Mouse (Mus musculus): ENCODE results near the gene Itpr1.

Itpr1 gene

DNA sequence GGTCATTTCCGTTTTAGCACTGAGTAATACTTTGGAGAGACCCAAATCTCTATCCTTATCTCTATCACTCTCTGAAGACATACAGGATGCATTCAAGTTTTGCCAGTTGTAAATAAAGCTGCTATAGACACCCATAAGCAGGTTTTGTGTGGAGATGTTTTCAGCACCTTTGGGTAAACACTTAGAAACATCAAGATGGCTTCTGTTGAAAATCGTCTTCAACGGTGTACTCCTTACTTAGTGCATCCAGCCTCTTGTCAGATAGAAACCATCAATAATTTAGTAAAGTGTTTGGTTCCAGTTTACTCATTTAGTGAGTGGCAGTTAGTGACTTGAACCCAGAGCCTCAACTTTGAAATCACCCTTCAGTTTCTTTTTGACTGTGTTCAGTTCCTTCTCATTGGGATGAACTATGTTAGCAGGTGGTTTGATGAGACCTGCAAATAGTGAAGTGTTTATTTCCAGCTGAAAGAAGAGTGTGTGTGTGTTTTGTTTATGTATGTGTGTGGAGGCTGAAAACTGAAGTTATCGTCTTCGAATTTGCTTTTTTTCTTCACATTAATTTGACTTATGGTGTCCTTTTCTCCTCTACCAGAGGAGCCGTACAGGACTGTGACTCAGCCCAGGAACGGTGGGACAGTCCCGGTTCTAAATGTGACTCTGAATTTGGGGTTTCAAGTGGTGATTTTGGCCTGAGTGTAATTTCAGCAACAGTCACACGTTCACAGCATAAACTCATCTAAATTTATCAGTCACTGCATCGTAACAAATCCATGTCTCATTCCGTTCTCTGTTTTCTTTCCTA lies 66.1 kb downstream of the Itpr1 start:
- DNase-seq (ENCODE audit: low spot score): no peak

DNA sequence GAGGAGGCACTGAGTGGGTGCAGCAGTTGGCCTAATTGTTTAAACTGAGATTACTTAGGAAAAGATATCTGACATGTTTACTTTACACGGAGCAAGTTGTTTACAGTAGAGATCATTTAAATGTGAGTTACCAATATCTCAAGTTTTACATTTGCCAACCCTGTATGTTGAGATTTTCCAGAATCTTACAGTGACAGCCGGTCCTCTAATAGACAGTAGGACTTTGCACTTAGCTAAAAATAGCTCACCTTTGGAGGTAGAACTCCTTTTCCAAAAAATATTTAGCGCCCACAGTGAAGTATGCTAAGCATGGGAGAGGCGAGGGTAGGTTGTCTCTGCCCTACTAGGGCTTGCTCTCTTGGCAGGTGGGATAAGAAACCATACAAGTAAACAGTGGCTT lies 69.2 kb downstream of the Itpr1 start:
- DNase-seq (ENCODE audit: low spot score): no peak

GRCm38 (mm10) chr6:108282621-108283020 lies 69.7 kb downstream of the Itpr1 start:
- DNase-seq (ENCODE audit: low spot score): no peak

DNA sequence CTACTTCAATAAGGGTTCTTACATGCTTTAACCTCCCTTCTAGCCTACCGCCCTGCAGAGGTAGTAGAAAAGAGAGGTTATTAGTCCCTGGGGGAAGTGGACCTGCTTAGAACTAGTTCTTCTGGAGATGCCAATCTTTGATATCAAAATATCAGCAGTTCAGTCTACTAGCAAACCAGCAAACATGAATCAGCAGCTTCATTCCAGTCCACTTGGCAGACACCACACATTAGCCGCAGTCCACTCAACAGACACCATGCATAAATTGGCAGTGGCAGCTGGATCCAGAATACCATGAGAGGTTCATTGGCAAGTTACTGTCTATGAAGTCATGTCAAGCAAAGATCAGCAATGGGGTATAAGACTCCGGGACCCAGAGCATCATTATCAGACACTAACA lies 71.8 kb downstream of the Itpr1 start:
- DNase-seq (ENCODE audit: low spot score): no peak

GRCm38 (mm10) chr6:108288979-108289378 lies 76.1 kb downstream of the Itpr1 start:
- no peak for DNase-seq (ENCODE audit: low spot score)

GRCm38 (mm10) chr6:108290978-108291377 lies 78.1 kb downstream of the Itpr1 start:
- DNase-seq (ENCODE audit: low spot score): no peak

DNA sequence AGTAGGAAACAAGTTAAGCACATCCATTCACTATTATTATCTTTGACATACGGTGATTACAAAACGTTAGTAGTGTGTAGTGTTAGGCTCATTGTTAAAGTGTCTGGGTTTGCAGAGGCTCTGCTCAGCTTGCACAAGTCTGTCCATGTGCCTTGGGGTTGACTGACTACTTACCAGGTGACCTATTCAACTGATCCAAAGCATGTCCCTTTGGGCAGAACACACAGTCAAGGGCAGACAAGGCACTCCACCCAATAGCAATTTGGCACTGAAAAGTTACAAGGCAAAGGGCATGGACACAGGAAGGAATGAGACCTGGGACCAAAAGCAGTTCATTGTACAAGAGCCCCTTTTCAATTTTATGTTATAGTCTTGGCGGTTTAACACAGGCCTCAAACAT lies 78.7 kb downstream of the Itpr1 start:
- DNase-seq (ENCODE audit: low spot score): no peak

DNA sequence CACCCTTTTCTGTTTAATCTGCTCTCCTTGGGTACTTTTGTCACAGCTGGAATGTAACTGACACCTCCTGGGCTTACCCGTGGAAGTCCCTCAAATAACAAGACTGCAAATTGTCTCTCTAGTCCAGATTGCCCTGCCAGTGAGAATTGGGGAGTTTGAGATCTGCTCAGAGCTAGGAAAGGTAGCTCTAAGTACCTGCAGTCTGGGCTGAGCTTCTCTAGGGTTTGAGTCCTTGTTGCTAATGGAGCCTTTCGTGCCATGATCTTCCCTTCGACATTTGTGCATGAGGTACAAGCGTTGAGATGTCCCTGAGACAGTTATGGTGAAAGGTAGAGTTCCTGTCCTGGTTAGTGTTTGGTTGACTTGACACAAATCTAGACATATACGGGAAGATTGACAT lies 89.0 kb downstream of the Itpr1 start:
- DNase-seq (ENCODE audit: low spot score): no peak

GRCm38 (mm10) chr6:108303619-108304567 lies 91.0 kb downstream of the Itpr1 start:
- DNase-seq (ENCODE audit: low spot score): no peak

DNA sequence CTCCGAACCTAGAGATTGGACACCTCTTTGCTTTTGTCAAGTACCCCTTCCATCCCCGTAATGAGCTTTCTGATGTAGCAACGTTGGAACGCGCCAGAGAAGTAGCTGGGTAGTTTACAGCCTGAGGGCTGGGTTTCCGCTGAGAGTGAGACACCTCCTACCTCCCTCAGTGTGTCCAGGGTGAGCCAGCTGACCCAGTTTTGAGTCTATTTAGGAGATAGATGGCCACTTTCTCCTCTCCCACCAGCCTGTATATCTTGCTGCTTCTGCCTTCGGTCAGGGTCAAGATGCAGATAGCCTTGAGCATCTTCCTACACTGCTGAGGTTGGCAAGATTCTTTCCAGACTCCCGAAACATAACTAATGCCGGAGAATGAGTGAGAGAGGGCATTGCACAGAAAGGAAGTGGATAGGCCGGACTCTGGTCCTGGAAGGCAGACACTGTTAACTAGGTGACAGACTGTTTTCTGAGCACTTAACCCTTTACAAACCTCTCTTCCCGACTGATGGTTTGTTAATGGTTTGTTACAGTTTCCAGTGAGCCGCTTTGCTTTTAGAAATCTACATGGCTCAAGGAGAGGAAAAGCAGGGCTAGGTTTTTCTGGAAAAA lies 92.4 kb downstream of the Itpr1 start:
- DNase-seq (ENCODE audit: low spot score): no peak

DNA sequence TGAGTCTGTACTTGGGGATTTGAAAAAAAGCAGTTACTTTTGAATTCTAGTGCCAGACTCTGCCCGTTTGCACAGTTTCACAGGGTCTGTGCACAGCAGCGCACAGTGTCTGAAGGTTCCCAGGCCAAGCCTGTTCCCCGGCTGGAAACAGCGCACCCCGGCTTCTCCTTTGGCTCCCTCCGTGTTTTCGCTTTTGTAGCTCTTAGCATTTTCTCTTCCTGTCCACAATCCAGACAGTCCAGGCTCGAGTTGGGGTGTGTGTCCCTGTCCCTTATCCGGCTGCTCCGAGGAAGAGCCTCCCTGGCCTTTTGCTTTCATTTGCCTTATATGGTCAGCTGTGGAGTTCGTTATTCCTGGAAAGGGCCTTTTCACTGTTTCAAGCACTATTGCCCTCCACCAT lies 93.3 kb downstream of the Itpr1 start:
- DNase-seq (ENCODE audit: low spot score): no peak

DNA sequence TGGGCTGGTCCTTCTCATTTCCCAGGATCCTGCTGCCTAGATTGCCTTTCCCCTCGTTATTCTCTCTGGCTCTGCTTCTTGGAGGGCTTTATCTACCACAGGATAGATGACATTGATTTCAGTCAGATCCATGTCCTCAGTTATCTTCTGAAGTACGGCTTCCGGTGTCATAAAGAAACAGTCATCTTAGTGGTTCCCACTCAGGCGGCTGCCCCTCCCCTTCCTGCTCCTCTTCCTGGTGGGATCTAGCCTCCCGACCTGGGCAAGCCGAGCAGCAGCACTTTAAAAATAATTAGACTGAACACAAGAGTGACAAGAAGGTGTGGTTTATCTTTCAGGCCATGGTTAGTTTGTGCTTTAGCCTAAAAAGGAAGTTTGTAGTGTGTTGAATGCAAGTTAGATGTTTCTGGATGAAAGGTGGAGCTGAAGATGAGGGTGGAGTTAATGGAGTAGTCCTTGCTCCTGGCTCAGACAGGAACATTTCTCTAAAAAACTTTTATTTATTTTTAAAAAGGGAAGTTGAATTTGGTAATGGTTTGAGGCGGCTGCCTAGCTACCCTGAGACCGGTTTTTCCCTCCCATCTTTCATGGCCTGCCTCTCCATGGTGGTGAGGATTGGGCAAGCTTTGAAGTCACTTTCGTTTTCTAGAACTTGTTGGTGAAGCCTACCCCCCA lies 94.2 kb downstream of the Itpr1 start:
- no peak for DNase-seq (ENCODE audit: low spot score)

DNA sequence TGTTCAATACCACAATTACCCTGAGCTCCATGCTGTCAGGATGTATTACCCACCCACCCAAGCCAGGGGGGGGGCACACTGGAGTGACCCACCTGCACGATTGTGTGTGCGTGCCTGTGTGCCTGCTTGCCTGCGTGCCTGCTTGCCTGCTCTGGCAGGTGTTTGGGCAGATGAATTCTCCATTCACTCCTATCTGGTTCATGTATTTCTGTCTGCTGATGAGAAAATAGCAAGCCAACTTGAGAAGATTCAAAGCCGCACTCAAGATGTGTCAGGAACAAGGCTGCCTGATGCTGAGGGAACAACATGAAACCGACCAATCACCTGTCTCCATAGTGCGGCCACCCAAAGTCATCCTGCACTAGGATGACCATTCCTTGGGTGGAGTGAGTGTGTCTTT lies 94.9 kb downstream of the Itpr1 start:
- DNase-seq (ENCODE audit: low spot score): no peak

DNA sequence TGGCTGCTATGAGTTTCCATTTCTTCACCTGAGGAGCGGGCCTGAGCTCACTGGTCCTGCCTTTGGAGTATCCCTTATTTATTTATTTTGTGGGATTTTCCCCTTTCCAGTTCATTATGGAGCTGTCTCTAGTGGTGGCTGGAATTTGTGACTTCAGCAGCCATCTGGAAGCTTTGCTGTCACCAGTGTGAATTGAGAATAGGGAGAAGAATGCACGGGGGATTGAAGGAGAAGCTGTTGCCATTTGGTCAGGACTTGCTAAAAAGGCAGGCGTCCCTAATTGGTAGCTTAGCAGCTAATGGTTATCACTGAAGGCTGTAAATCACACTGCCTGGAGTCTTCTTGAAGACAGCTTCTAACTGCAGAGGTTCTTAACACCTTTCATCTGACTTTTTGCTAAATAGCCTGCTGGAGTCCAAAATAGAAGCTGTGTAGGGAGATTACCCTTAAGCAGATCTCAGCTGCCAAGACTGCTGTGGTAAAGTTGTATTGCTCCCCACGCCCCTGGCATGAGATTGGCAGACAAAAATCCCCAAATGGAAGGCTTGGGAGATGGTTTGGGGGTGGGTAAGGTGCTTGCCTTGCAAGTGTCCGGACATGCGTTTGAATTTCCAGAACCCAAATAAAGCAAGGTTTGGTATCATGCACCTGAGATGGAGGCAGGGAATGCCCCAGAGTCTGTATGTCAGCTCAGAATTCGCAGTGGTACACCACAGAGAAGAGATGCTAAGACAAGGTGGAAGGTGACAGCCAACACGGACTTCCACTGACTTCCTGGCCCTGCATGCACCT lies 96.7 kb downstream of the Itpr1 start:
- no peak for DNase-seq (ENCODE audit: low spot score)

DNA sequence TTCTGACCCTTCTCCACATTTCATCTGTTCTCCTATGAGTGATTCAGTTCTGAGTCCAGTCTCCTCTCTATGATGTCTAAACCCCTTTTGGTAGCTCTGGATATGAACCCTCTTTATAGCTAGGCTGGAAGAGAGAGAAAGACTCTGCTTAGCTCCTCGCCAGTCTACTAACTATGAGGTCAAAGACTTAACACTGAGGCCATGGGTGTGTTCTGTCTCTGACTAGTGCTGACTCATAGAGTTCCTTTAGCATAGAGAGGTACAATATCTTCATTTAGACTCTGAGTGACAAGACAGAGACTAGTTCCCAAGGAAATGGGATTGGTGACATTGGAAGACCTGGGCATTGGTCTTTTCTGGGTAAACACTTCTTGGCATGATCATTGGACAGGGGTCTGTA lies 100.2 kb downstream of the Itpr1 start:
- no peak for DNase-seq (ENCODE audit: low spot score)

DNA sequence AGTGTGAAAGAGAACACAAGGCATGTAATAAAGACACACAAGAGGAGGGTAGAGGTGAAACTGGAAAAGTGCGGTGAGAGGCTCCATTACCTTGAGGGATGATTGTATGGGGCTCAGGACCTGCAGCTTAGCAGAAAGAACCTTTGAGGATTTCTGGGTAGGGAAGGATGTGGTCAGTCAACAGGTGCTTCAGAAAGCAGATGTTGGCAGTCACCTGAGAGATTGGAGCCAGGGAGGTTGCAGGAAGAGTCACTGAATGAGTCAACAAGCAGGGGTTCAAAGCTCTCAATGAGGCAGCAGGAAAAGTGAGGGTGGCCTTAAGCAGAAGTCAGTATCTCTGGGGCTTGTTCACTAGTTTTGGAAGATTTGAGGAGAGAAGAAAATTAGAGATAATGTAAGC lies 101.1 kb downstream of the Itpr1 start:
- DNase-seq (ENCODE audit: low spot score): no peak

DNA sequence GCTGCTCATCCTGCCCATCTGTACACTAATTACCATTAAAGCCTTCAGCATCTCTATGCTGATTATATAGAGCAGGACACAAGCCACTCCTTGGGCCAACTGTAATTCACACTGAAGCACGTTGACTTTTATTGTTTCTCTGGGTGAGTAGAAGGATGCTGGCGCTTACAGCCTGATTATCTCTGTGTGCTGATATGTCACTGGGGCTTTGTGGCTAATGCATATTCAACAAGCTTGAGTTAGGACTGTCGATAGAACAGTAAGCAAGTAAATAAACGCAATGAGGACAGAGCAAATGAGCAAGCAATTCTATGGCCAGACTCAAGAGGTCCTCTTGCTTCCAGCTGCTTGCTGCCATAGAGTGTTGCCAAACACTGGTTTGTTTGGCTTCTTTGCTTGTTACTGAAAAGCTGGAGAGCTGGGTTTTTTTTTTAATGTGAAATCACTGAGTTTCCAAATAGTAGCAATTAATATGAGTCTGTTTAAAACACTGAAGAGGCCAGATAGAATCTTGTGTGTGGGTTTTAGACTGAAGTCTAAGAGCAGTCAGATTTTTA lies 103.5 kb downstream of the Itpr1 start:
- DNase-seq (ENCODE audit: low spot score): no peak

- DNase-seq (ENCODE audit: low spot score): no peak
Observed at GRCm38 (mm10) chr6:108316951-108317350, 104.1 kb downstream of the Itpr1 start.

GRCm38 (mm10) chr6:108321653-108322052 lies 108.8 kb downstream of the Itpr1 start:
- DNase-seq (ENCODE audit: low spot score): no peak

- no peak for DNase-seq (ENCODE audit: low spot score)
Observed at GRCm38 (mm10) chr6:108324464-108325025, 111.6 kb downstream of the Itpr1 start.

DNA sequence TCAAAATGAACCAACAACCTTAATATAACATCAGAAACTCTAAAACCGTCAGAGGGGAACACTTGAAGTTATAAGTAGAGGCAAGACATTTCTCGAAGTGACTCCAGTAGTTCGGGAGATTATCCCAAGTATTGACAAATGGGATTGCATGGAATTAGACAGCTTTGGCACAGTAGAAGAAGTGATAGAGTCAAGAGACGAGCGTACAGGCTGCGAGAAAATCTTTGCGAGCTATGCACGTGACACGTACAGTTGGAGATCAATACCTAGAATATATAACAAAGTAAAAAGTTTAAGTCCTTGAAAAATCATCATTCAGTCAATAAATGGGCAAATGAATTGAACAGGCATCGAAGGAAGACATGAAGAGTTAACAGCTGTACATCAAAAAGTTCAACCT lies 112.5 kb downstream of the Itpr1 start:
- DNase-seq (ENCODE audit: low spot score): no peak

Data from urinary bladder, postnatal 10 days (tissue).